Mouse (Mus musculus): ENCODE measurements around the gene Sptb.

The Sptb gene

DNA sequence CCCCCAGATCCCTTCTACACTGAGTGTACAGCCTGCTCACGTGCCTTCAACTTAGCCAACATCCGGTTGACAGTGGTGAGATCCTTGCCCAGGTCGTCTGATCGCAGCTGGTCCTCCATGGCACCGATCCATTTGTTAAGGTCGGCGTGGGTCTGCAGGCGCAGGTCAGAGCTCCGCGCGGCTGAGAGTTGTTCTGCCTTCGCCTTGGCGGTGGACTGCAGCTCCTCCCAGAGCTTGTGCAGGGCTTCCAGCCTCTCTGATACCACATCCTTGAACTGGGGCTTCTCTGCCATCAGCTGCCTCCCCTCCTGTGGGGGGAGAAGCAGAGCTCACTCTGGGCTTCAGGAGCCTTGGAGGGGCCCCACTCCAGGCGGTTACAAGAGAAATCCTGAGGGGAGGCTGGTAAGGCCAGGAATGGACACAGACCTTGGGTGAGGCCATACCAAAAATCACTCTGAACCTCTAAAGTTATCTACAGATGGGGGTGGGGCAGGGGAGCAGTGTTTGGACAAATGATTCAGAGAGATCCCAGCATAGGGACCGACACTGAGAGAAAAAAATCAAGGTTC, 101.3 kb downstream of the Sptb start:
- in situ Hi-C loops (cut with MseI, MboI): no loop called here

DNA sequence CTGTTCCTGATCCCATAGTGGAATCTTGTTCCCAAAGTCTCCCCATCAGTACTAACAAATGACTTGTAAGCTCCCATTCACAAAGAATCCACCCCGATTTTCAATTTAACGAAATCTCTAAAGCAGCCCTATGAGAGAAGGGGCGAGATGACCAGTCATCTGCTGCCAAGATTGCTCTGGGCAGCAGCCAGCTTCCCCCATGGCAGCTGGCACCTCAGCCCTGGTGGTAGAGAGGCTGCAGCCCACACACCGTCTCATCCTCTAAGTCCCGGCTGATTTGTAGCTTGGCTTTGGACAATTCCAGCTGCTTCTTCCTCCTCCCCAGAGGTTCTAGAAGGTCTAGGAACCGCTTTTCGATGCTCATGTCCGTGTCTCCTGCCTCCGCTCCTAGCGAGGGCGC, 102.1 kb downstream of the Sptb start:
- in situ Hi-C loops (cut with MseI, MboI): no loop called here

DNA sequence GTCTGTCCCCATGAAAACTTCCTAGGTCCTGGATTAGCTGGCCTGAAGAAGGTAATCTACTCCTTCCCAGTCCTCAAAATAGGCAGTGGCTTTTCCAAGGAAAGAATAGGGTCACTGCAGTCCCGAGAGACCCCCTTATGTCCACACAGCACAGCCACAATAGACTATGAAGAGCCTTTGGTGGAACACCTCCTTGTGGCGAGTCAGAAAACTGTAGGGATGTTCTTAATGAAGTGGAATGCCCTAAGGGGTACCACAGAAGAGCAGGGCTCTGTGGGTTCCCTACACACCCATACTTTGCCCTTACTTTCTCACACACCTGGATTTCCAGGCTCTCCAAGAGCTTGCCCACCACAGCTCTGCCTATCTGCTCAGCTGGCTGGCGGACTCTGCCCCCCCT, 104.5 kb downstream of the Sptb start:
- in situ Hi-C loops (cut with MseI, MboI): no loop called here

DNA sequence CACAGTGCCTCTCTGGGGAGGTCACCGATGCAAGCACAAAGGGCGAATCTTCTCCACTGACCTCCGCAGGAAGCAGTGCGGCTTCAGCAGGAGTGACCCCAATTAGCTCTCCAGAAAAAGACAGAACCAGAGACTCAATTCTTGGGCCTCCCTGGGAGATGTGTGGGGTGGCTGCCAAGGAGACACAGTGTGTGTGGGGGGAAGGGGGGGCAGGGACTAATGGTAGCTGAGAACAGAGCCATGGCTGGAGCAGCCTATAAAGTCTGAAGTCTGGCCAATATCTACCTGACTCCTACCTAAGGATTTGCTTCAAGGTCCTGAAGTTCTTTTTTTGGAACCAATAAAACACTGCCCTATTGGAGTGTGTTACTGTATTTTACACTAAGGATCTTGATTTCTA, 105.8 kb downstream of the Sptb start:
- in situ Hi-C loops (cut with MseI, MboI): no loop called here

DNA sequence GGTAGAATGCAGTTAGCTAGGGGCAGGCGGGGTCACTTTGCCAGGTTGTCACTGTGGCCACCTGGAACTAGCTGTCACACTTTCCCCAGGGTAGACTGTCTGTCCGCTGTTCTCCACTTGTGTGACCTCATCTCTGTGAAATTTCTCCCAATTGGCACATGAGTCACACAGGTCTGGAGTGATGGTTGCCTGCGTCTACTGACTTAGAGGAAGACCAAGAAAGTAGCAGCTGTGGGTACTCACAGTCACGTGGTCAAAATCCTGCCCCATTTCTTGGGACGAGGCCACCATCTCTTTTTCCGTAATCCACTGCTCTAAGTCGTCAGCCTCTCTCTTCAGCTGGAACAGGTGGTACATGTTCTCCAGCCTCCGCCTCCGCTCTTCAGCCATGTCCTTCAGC, 106.6 kb downstream of the Sptb start:
- in situ Hi-C loops (cut with MseI, MboI): no loop called here

DNA sequence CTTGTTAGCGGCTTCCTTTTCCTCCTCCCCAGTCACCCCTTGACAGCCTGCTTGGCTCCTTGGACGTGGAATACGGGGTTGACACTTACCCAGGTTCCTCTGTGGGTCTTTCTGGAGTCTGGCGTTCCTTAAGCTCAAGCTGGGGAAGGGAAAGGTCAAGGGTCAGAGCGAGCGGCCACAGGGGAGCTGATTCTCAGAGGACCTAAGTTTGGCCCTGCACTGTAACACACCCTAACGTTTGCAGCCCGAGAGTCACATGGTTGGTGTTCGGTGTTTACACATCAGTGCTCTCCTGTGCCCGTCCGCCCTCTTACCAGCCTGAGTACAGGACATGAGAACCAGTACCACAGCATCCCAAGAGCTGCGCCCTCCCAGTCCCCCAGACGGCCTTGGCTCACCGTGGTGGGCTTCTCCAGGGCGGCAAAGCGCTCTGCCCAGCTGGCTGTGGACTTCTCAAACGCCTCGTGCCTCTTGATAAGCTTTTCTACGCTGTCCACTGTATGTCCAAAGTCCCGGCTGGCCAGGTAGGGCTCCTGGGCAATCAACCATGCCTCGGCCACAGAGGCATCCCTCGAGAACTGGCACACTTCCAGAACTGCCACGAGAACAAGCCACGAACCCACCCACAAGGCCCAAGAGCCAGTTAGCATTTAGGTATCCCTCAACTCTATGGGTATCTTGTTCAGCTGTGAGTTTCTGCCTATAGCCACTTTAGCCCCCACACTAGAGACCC, 112.0 kb downstream of the Sptb start:
- in situ Hi-C loops (cut with MseI, MboI): loop anchor here in 1 of 2 experiments (10.0 kb wide), 1 partner anchor 104 kb away; no protein-coding TSS in a partner anchor

DNA sequence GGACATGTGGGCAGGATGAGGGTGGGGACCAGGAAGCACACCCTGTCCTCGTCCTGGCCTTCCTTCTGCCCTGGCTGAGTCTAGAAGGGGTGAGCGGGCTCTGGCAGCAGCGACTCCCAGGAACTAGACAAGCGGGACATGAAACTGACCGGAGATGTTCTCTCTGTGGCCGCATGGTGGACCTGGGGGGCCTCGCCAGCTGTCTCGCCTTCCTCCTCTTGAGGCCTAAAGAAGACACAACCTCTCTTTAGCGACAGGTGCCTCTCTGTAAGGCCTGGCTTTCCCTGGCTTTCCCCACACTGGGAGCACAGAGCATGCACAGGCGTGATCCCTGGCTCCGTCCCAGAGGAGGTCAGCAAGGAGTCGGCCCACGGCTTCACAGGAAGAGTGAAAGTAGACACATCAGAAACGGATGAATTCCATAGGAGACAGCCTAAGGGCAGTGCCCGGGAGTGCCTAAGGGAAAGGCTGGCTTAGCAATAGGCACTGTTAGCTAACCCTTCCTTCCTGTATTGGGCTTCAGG, 112.7 kb downstream of the Sptb start:
- in situ Hi-C loops (cut with MseI, MboI): loop anchor here in 1 of 2 experiments (10.0 kb wide), 1 partner anchor 103 kb away; no protein-coding TSS in a partner anchor

DNA sequence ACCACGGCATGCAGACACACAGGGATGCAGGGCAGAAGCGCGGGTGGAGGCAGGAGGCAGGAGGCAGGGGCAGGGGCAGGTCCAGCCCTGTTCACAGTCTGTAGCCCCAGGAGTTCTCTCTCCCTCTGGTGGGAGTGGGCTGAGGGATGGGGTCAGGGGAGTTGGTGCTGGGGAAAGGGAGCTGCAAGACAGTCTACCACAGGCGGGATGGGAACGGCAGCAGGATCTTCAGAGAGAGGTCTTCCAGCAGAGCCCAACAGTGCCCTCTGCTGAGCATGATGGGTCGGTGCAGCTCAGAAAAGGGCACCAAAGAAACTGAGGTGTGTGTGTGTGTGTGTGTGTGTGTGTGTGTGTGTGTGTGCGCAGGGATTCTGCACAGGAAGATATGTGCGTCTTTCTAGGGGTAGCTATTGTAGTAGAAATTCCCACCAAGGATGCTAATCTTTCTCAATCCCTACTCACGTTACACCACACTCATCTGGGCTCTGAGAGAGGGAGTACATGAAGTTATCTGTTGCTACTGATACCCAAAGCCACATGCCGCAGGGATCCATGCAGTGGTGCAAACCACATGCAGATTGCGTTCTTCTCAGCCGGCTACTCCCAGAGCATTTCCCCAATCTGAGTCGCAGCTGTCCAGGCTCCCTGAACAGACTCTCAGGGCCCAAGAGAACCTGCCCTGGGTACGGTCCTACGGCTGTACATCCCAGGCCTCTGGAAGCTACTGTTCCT, 113.9 kb downstream of the Sptb start:
- in situ Hi-C loops (cut with MseI, MboI): loop anchor here in 1 of 2 experiments (10.0 kb wide), 1 partner anchor 102 kb away; no protein-coding TSS in a partner anchor

DNA sequence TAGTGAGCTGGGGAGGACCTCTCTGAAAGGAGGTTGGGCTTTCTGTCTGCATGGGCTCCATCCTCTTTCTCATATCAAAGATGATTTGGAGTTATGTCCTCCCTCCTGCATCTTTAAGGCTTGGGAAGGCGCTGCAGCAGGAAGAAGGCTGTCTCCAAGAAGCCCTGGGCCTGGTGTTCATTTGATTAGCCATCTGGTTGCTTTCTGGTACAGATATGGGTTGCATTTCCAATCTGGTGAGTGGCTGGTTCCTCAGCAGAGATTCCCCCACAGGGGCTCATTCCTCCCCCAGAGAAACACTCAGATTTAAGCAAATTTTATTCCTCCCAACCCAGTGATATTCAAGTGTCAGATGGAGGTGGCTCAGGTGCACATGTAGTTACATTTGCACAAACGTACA, 114.5 kb downstream of the Sptb start:
- in situ Hi-C loops (cut with MseI, MboI): loop anchor here in 1 of 2 experiments (10.0 kb wide), 1 partner anchor 101 kb away; no protein-coding TSS in a partner anchor

DNA sequence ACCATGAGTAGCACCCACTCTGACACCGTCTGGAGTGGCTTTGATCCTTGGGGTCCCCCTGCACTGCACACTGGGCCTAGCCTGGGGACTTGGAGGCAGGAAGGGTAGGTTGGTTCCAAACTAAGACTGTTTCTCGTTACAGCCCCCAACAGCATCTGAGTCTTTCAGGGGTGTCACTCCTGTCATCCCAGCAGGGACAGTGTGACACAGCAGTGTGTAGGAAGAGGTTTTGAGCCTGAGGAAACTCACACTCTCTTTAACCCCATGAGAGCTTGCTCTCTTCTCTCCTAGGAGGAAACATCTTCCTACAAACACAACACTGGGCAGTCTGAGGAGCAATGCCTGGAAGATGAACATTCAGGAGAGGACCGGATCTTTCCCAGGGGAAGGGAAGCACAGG, 115.8 kb downstream of the Sptb start:
- in situ Hi-C loops (cut with MseI, MboI): loop anchor here in 1 of 2 experiments (10.0 kb wide), 1 partner anchor 100 kb away; no protein-coding TSS in a partner anchor

DNA sequence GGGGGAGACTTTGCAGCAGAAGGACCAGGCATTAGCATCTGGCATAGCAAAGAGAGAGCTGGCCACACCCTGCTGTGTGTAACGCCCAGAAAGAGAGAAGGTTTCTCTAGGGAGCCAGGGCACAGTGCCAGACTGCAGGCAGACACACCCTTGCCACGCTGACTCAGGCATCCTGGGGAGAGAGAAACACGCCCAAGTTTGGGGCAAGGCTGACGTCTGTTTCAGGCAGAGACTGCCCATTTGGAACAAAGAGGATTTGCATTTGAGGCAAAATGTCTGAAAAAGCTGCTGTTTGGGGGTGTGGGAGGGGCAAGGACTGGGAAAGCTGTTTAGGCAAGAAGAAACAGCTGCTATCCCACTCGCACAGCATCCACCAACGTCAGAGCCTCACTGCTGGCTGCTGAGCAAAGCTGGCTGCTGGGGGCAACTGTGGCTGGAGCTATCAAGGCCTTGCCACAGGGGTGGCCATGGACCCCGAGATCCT, 116.5 kb downstream of the Sptb start:
- in situ Hi-C loops (cut with MseI, MboI): loop anchor here in 1 of 2 experiments (10.0 kb wide), 1 partner anchor 99 kb away; no protein-coding TSS in a partner anchor

DNA sequence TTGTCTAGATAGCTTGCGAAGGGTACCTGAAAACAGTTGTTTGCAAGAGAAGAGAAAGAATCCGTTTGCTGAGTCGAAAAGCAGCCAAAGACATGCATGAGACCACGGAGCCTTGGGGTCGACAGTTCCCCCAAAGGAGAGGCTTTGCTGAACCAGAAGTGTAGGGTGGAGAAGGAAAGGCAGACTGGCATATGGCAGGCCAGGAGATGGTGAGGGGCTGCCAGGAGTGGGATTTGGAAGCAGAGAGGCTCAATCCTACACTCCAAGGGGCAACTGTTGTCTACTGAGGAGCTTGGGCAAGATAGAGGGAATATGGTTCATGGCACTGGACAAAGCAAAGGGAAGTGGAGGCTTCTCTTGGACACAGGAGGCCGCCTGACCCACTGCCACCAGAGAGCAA, 117.1 kb downstream of the Sptb start:
- in situ Hi-C loops (cut with MseI, MboI): loop anchor here in 1 of 2 experiments (10.0 kb wide), 1 partner anchor 98 kb away; no protein-coding TSS in a partner anchor

DNA sequence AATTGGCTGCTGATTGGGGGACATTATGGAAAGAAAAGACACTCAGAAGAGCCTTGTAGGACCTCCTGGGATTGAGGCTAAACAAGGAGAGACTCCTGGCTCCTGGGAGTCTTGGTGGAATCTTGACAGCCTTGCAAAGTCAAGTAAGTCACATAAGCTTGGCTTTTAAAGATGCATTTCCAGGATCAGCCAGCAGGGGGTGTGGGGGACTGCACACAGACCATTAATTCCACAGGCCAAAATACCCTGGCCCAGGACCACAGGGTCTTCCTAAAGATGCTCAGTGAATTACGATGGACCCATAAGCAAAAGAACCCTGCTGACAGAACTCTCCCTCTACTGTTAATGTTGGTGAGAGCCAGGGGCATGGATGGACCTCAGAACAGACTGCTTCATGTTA, 118.1 kb downstream of the Sptb start:
- in situ Hi-C loops (cut with MseI, MboI): loop anchor here in 1 of 2 experiments (10.0 kb wide), 1 partner anchor 97 kb away; no protein-coding TSS in a partner anchor

DNA sequence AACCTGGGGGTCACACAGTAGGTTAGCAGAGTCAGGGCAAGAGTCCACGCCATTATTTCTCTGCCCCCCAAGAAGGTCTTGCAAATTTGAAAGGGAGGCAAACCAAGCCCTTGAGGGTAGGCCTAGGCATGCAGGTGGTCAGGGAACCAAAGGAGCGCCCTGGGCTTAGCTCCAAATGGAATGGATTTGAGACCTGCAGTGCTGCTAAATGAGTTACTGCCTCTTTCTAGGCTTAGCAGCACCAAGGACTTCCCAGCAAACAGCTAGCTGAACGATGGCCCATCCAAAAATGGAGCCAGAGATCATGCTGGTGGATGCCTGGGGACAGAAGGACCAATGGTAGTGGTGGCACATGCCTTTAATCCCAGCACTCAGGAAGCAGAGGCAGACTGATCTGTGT, 119.3 kb downstream of the Sptb start:
- in situ Hi-C loops (cut with MseI, MboI): loop anchor here in 1 of 2 experiments (10.0 kb wide), 1 partner anchor 96 kb away; no protein-coding TSS in a partner anchor

DNA sequence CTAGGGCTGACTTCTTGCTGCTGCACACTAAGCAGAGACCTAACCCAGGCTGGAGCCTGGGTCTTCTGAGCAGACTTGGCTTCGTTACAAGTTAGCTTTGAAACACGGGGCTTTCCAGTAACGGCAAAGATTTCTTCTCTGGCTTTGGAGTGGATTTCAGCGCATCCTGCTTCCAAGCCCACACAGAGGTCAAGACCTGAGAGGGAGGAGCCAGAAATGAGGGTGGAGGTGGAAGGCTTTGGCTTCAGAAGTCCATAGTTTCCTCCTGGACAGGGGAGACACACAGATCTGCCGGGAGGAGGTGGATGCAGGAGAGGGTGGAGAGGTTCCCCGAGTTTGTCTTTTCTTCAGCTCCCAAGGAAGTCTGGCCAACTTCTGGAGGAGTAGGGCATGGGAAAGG, 120.8 kb downstream of the Sptb start:
- in situ Hi-C loops (cut with MseI, MboI): no loop called here

DNA sequence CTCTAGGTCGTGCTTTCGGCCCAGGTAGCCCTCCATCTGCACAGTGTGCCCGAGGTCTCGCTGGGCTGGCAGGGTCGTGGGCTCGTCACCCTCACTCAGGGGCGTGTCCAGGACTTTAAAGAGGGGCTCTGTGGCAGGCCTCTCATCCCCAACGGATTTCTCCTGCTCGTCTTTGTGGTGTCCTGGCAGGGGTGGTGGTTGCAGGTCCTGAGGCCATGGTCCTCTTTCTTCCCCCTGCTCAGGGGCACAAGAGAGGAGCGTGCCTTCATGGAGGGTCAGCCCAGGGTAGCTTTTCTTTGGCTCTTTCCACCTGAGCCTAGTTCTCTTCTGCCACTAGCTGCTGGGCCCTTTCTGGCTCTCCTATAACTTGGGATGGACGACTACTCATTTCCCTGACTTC, 123.0 kb downstream of the Sptb start:
- in situ Hi-C loops (cut with MseI, MboI): no loop called here

DNA sequence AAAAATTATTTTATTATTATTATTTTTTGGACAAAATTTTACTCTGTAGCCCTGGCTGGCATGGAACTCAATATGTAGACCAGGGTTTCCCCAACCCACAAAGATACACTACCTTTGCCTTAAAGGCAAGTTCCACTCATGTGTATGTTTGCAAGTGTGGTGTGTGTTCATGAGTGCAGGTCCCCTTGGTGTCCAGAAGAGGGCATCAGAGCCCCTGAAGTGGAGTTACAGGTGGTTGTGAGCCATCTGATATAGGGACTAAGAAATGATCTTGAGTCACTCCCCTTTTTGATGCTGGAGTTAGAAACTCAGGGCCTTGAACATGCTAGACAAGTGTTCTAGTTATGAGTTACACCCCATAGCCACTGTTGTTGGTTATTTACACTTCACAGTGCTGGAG, 125.3 kb downstream of the Sptb start:
- in situ Hi-C loops (cut with MseI, MboI): no loop called here

DNA sequence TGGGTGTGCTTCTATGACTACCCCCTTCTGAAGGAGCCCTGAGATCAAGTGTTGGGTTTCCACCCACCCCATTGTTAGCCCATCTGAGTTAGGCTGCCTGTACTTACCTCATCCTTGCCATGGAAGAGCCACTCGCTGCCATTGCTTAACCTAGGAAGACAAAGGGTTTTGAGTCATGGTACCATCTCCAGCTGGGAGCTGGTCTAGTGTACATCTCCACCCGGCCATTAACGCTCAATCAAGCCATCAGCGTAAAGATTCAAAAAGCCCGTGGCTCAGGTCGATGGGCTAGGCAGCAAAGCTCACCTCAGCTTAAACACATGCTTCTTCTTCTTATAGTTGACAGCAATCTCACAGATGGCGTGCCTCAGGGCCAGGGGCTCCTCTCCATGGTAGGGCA, 126.9 kb downstream of the Sptb start:
- in situ Hi-C loops (cut with MseI, MboI): no loop called here

DNA sequence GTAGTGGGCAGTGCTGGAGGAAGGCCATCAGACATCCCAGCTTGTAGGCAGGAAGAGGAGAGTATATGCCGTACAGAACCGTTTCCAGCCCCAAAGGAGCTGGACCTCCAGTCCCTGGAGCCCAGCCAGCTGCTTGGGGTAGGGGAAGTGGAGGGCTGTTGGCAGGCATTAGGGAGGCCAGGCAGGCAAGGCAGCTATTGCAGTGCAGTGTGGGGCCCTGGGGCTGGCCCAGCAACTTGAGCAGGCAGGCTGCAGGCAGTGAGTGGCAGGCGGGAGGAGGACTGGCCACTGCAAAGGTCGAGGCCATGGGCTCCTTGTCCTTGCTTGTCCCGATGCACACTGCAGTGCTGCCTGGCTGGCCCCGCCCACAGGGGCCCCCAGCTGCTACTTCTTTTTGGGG, 127.5 kb downstream of the Sptb start:
- in situ Hi-C loops (cut with MseI, MboI): no loop called here

DNA sequence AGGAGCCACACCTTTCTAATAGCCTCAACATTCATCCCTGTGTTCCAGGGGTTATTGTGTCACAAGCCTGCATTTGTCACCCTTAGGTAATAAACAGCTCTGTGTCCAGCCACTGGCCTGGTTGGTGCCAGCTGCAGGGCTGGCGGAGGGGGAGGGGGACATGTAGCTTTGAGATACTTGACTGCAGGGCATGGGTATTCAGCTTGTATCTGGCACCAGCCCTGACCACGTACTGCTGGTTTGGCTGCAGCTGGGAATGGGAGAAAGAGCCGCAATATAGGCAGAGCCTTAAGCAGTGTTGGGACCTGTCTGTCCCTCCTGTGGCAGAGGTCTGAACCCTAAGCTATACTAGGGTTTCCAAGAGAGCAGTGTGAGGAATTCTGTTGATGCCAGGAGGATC, 128.2 kb downstream of the Sptb start:
- in situ Hi-C loops (cut with MseI, MboI): no loop called here

DNA sequence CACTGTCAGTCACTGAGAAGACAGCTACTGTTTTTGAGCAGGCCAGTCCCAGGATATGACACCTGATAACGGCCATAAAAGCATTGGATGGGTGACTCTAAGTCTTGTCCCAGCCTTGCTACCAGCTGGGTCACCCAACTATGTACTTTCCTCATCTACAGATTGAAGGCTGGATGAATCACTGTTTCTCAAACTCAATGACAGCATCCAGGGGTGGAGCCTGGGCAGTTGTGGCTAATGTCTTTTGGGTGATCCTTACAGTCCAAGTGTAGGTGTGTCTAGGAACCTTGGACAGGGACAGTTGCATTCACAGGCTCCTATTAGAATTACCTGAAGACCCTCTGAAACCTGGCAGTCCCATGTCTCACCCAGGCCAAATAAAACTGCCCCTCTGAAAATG, 130.5 kb downstream of the Sptb start:
- in situ Hi-C loops (cut with MseI, MboI): no loop called here

DNA sequence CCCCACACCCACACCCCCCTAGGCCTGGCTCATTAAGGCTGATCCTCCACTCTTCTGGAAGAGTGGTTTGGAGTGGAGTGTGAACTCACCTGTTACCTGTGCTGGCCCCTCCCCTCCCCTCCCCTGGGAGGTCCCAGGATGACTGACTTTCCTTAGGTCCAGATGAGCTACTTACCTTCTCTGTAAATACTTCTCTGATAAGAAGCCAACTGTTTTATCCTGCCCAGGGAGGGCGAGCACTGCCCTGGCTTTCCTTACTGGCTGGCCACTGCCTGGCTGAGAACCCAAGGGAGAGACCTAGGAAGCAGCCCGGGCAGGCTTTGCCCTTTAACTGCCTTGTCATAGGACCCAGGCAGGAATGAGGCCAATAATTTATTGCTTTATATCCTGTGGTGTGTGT, 131.9 kb downstream of the Sptb start:
- in situ Hi-C loops (cut with MseI, MboI): no loop called here

Measured in mouse trophoblast stem cell (cell line).